Mouse (Mus musculus) G1E-ER4 (cell line): ENCODE results near the gene Necap2. TPM values are rescaled to one million over a fixed set of nuclear protein-coding genes. Genes with fewer than 3 reads are reported as not detected.

Source experiments
- GATA1 ChIP-seq: IDR thresholded peaks from one replicate; pipeline ENCODE4 v1.8.0; 2012; ENCODE audit warnings: low read length, inconsistent platforms
- polyA plus RNA-seq: library from polyadenylated mRNA; stranded (reverse); fragments of >175 nt; gene quantifications from 2 replicates; pipeline ENCODE4 v1.2.3, GENCODE M21; 2012

Gene Necap2
- polyA plus RNA-seq, 1 experiment: 130 TPM

DNA sequence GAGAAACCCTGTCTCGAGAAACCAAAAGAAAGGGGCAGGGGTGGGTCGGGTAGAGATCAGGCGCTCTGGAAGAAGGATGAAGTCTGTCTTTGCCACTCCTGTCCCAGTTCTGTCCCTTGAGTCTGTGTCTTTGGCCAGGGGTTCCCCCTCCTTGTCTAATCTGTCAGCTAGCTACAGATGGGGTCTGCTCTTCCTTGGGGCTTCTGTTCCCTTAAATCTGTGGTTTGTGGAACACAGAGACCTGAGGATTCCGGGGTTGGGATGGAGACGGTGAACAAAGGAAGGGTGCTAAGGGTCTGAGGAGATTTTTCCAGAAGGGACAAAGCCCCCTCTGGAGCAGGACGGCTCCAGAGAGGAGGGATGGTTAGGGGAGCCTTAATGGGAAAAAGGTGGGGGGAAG is 9.9 kb upstream of the Necap2 start, which contains the start of gene Spata21:
Gene Spata21 (plus strand): TSS at position 301 of the 400 bp plus-strand sequence.
- no peak for TF ChIP-seq GATA1

DNA sequence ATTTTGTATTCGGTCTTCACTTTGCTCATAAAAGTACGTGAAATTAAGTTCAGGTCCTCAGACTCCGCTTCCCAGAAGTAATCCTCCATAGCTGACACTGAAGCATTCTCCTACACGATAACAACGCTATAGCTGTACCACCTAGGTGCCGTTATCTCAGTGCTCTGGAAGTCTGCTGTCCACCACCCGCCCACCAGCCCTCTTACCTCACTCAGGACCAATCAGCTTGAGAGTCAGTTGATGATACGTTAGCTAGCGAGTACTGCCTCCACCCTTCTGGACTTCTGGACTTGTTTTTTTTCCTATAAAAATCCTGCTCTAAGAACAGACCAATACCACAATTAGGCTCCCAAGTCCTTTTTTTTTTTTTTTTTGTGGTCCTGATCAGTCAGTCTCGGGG is 8.7 kb upstream of the Necap2 start:
- no peak for TF ChIP-seq GATA1

DNA sequence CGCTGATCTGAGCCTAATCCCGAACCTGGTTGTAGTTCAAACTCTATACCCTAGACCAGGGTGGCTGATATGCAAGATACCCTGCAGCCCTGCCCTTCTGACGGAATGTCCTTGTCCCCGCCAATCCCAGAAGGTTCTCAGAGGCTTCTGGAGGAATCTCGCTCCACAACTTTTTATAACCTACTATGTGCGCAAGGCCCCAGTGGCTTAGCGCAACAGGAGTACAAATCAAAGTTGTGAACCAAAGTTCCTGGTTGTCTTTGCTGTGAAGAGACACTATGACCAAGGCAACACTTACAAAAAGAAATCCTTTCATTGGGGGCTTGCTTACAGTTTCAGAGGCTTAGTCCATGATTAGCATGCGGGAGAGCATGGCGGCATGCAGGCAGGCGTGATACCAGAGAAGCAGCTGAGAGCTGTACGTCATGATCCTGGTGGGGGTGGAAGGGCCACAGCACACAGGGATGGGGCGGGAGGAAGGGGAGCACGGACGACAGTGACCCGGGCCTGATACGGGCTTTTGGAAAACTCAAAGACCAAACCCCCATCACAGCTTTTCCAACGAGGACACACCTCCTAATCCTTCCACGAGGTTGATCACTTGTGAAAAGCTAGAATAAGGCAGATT is 467 bp upstream of the Necap2 start:
- TF ChIP-seq GATA1: no peak

DNA sequence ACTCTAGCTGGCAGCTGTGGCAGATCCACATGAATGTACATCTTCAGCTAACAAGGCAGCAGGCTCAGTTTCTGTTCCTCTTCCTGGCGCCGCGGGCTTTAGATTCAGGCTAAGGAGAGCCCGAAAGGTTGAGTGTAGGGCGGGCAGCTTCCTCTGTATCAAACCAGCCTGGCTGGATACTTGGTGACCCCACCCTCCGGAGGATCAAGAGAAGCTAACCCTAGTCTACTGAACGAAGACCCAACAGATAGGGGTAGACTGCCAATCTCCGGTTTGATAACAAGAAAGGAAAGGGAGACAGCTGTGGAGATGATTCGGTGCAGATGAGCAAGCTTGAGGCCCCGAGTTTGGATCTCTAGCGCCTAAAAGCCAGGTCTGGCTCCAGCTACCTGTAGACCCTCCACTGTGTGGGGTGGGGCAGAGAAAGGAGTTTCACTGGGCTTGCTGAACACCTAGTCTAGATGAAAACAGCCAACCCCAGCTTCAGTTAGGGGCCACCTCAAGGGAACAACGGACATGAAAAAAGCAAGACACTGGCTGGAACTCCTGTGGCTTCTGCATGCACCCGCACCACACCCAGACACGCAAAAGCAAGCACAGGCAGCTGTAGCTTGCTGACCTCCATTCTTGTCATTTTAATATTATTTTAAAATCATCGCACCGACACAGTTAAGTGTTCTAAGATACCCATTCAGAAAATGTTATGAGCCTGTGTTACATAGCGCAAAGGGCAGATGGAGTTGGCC is 1.2 kb downstream of the Necap2 start:
- TF ChIP-seq GATA1: no peak

DNA sequence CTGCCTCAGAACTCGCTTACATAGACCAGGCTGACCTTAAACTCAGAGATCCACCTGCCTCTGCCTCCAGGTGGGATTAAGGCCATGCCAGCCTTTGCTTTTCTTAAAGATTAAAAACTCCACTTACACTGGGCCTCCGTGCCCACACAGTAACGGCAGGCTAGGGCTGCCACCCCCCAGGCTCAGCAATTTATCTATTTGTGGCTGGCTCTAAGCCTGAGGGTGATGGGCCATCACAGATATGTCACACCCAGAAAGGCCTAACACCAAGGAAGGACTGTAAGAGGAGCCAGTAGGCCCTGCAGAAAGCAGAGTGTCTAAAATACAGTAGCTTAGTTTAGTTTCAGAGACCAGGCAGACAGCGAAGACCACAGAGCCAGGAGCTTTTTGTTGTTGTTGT is 4.0 kb downstream of the Necap2 start:
- no peak for TF ChIP-seq GATA1

DNA sequence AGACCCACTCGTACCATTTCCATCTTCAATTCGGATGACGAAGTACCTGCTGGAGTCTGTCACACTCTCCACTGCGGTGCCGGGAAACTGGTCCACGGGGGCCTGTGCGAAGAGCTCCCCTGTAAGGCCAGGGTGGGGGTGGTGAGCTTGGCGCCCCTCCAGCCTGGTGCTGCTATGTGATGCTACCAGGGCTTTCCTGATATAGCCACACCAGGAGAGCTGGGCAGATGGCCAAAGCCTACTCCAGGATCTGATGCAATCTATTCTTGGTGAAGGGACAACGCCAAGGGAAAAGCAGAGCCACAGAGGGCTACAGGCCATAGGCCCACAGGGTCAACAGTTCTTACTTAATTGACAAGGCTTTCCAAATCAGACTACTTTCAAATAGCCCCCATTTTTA is 4.5 kb downstream of the Necap2 start:
- no peak for TF ChIP-seq GATA1

DNA sequence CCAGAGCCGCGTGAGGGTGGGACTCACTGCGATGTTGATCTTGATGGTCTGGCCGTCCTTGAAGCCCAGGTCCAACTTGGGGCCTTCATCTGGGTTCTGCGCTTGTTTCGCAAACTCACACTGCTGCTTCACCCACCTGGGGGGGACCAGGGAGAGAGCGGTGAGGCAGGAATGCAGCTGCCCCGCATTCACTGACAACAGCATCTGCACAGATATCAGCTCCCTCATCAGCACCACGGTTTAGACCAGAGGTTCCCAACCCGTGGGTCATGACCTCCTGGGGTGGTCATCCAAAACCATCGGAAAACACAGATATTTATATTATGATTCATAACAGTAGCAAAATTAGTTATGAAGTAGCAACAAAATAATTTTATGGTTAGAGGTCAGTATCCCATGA is 5.7 kb downstream of the Necap2 start:
- TF ChIP-seq GATA1: no peak

DNA sequence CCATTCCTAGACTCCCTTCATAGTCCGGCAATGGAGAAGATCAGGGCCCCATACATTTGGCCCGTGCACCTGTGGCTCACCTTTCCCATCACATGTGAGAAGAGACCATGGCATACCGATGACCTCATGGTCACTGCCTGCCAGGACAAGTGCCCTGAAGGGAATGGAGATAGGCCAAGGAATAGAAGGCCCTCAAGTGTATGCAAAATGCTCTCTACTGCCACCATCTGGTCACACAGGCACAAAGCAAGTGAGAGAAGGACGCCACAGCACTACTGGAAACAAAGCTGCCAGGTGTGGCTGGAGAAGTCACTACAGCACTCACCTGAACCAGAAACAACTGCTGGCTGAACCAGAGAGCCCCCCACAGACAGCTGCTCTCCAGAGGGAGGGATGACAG is 8.4 kb downstream of the Necap2 start:
- no peak for TF ChIP-seq GATA1

DNA sequence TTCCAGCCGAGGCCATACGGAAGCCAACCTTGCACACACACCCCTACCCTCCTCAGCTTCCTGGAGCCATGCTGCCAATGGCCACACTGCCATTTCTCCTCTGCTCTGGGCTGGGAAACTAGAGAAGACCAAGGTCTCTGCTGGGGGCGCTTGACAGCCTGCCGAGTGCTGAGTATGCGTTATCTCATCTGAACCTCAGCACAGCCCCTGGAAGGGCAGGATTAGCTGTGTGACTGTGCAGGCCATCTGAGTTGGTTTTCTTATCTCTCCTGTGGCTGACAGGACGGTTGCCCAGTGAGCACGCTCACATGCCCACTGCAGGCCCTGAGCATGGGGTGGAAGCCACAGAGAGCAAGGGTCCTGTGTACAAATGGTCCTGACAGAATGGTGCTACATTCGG is 9.5 kb downstream of the Necap2 start:
- TF ChIP-seq GATA1: peak; percentile 39

DNA sequence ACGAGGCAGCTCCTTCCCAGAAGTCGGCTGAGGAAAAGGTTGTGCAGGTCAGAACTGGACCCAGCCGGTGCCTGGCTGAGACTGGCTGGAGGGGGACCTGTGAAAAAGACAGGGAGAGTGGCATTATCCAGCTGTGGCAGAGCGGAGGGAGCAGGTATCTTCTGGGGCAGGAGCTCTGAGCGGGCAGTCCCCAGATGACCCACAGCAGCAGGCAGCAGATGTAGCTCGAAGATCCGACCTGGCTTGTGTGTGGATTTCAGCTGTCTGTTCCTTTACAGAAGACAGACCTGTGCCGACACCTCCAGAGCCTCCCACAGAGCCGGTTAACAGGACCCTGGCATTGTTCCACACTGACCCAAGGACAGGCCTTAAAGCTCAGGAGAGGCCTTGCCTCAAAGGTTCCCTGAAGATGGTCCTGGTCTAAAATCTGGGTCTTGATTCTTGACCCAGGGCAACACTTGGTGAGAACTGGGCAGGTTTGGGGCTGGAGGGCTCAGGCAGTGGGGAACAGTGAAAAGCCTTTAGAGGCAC is 10.6 kb downstream of the Necap2 start:
- no peak for TF ChIP-seq GATA1

DNA sequence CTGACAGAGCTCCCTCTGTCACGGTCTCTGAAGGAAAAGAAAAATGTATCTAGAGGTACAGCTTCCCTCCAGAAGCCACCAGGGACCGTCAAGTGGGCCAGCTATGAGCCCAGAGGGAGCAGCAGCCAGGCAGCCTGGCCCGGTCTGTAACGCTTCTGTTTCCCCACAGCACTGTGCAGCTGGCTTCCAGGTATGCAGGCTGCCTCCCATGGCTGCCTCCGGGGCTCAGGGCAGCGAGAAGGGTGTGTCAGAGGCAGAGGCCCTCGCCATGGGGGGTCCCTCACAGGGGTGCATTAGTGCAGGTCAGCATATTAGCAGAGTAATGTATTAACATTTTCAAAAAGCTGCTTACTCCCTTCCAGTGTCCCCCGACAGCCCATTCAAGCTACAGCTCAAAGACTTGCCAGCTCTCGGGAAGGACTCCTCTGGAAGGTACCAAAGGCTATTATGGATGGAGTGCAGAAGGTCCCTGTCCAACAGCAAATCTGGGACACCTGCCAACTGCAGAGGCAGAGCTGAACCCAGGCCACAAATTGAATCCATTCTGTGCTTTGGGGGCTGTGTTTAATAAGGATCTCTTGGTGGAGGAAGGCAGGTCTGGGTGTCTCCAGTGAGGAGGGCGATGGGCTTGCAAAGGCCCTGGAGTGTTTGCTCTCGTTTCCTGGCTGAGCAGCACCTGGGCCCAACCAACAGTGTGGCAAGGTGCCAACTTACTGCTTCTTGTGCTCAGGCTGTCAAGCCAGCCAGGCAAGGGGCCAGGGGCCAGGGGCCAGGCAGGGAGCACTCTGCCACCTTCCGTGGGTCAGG is 11.2 kb downstream of the Necap2 start:
- TF ChIP-seq GATA1: no peak

DNA sequence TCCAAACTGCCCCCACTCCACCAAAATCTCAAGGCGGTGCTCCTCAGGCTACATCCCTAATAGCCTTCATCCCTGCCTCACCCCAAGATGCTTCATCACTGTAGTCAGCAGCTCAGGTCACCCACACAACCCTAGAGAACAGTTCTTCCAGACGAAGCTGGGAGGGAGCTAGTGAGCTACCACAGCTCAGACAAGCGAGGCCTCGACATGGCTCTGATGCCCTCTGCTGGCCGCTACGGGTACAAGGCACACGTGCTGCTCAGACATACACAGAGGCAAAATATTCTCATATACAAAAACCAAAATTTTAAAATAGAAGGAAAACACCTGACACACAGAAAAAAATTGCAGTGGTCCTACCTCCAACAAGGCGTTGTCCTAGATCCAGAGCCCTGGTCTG is 13.0 kb downstream of the Necap2 start:
- no peak for TF ChIP-seq GATA1

DNA sequence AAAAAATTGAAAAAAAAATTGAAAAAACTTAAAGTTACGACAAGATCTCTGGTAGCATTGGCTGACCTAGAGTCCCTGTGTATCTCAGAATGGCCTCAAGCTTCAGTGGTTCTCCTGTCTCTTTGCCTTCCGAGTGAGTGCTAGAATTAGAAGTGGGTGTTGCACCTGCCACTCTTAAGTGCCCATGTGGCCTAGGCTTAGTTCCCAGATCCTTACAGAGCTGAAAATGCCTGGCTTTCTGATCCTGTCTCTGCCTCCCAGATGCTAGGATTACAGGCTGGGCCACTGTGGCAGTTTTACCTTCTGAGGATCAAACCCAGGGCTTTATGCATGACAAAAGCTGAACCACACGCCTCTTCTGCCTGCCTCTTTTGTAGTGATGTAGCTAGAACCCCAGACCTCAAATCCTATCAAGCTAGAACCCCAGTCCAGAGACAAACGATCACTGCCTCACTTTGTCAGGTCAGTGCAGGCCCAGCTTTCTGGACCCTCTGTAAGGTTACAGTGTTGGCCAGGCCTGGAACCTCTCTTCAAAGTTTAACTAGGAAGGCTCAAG is 14.0 kb downstream of the Necap2 start:
- TF ChIP-seq GATA1: no peak

DNA sequence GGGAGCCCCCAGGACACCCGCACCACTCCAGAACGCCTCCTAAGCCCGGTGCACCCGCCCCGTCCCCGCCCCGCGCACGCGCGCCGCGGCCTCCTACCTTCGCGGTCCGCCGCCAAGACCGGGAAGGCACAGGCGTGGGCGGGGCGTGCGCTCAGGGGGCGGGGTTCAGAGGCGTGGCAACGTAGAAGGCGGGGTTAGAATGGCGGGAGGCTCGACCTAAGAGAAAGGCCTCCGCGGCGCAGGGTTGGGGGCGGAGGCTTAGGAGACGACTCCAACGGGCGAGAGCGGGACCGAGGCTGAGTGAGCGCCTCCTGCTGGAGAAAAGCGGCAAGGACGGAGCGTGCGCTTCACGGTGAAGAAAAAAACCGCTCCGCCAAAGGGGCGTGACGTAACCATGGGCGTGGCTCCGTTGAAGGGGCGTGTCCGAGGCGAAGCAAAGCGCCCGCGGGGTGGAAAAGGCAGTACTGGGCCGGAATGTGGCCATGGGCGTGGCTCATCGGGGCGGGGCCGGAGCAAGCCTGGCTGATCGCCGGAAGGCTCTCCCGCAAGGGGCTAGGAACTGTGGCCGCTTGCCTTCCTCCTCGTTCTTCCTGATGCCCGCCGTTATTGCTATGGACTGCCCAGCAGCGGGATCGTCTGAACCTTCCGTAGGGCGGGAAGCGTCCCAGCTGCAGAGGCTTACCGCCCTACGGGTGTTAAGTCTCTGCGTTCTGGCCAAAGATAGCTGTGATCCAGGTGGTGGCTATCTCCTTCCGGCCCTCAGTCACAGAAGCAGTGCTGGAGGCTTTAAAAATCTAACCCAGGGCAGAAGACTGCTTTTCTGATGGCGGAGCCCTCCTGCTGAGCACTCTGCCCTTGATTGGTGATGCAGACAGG is 17.5 kb downstream of the Necap2 start, which contains the start of gene Crocc:
Gene Crocc (minus strand): TSS at position 125 of the 876 bp plus-strand sequence.
- TF ChIP-seq GATA1: no peak

DNA sequence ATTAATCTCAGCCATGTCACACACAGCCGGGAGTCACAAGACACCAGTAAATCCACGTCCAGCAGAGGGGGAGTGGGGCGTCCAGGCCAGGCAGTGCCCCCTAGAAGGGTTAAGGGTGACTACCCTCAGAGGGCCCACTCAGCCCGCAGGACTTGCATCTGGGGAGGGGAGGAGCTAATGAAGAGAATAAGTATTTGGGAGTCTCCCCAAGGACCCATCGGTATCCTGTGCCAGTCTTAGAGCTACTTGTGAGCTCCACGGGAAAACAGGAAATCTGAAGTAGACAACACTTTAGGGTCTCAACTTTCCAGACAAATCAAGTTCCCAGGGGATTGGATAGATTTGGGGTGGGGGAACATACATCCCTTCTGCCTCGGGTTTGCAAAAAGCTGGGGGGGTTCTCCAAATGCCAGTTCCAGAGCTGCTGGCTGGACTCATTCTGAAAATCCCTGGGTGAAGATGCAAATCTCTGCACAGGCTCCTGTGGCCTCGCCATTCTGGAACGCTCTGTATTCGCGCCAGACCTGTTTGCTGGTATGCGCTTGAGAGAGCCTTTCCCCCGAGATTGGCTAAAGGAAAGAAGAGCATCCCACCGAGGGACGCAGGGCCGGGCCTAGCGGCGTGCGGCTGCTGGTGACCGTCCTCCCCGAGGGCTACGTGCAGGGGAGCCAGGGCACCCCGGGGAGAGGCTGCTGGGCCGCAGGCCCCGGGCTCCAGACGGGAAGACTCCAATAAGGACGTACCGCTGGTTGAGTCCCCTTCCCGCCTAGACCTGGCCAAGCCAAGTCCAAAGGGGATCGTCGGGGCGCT is 18.3 kb downstream of the Necap2 start:
- TF ChIP-seq GATA1: no peak
